Mouse (Mus musculus) kidney, adult 18-20 months (tissue): ENCODE data around the gene Olfr794.

Experiments
- DNase-seq: peaks from one replicate; pipeline ENCODE4 v3.0.0; 2021

Gene Olfr794

GRCm38 (mm10) chr10:129567355-129567754 lies at the start of gene Olfr794:
Gene Olfr794 (plus strand): TSS chr10:129567655.
- DNase-seq = no peak

- DNase-seq = no peak
Measured at GRCm38 (mm10) chr10:129521492-129521891, 46.0 kb upstream of the Olfr794 start, which contains the start of gene Olfr791. Gene Olfr791 (plus strand): TSS chr10:129521792.

DNA sequence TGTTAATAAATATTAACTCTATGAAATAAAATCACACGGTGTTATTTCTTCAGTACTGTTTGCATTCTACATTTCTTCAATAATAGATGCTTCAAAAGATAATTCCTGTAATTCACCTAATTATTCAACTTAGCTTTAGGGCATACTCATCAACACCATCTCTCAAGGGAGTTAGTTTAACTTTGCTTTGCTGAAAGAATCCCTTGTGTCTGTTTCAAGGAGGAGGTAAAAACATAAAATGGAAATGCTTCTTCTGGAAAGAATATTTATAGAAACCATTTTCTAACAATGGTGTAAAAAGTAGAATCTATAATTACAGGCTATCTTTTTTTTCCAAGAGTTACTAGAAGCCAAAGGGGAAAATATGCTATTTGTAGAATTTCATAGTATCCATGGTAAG lies 28.6 kb upstream of the Olfr794 start, which contains the start of gene Olfr792:
Gene Olfr792 (plus strand): TSS at position 301 of the 400 bp plus-strand sequence.
- DNase-seq = no peak

- no peak for DNase-seq
Measured at GRCm38 (mm10) chr10:129549354-129549753, 18.1 kb upstream of the Olfr794 start.

GRCm38 (mm10) chr10:129577066-129577465 lies 9.6 kb downstream of the Olfr794 start:
- DNase-seq = no peak

DNA sequence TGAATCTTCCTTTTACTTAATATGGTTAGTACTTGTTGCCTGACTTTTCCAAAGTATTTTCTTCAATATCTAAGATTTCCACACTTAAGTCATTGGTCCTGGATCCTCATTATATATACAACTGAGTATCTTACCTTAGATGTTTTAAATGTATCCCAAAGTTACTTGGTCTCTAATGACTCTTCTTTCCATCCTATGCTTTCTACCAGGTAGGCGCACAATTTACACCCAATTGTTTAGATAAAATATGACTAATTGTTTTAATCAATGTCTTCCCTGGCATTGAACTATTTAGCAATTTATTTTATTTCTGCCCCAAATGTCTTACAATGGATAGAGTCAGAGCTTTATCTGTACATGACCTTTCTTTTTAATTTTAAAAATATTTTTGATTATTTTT lies 45.0 kb downstream of the Olfr794 start, which contains the start of gene Olfr796:
Gene Olfr796 (minus strand): TSS at position 101 of the 400 bp plus-strand sequence.
- no peak for DNase-seq

- DNase-seq = no peak
Measured at GRCm38 (mm10) chr10:129621724-129622123, 54.3 kb downstream of the Olfr794 start.
